Mouse (Mus musculus) midbrain, embryonic 11.5 days (tissue): ENCODE measurements at regions not wholly inside any gene's neighbourhood (a gene's known extent, or its start where the extent isn't known, plus 50 kb on each side); places are given as distances from the start of the nearest gene placed in this dataset.
"Not testable (repeated sequence)": the region's sequence is repeated elsewhere in the genome, so short reads cannot be mapped to it uniquely, and the experiment has no call there.

Experiments
- ATAC-seq: fragments of 200-750 bp; cut with Nextera tagmentation; 2 replicates; pipeline ENCODE4 v1.8.0; 2017; ENCODE audit warnings: moderate TSS enrichment, moderate library complexity; ENCODE audit not compliant: low FRiP score
- DNase-seq: peaks from one replicate; pipeline ENCODE4 v3.0.0; 2015; ENCODE audit warnings: low spot score; ENCODE audit errors: missing footprints
- H3K27ac ChIP-seq: fragments of 300-500 bp; sonication (generic); 2 replicates; pipeline ENCODE4 v1.5.1; 2014; ENCODE audit warnings: low read depth, low read length
- H3K27me3 ChIP-seq: fragments of 300-500 bp; sonication (generic); 2 replicates; pipeline ENCODE4 v1.6.1; 2014; ENCODE audit warnings: mild to moderate bottlenecking, low read length, moderate library complexity, mixed read lengths; ENCODE audit not compliant: control insufficient read depth, insufficient read depth
- H3K36me3 ChIP-seq: fragments of 300-500 bp; sonication (generic); 2 replicates; pipeline ENCODE4 v1.6.1; 2014; ENCODE audit warnings: mild to moderate bottlenecking, low read length, moderate library complexity, mixed read lengths; ENCODE audit not compliant: control insufficient read depth, insufficient read depth
- H3K4me1 ChIP-seq: fragments of 300-500 bp; sonication (generic); 2 replicates; pipeline ENCODE4 v1.6.1; 2014; ENCODE audit warnings: low read length; ENCODE audit not compliant: control insufficient read depth, insufficient read depth
- H3K4me2 ChIP-seq: fragments of 300-500 bp; sonication (generic); 2 replicates; pipeline ENCODE4 v1.6.1; 2014; ENCODE audit warnings: mild to moderate bottlenecking, moderate library complexity
- H3K4me3 ChIP-seq: fragments of 300-500 bp; sonication (generic); 2 replicates; pipeline ENCODE4 v1.5.1; 2014; ENCODE audit warnings: low read depth, low read length
- H3K9ac ChIP-seq: fragments of 300-500 bp; sonication (generic); 2 replicates; pipeline ENCODE4 v1.6.1; 2014; ENCODE audit warnings: low read length
- H3K9me3 ChIP-seq: fragments of 300-500 bp; sonication (generic); 2 replicates; pipeline ENCODE4 v1.6.1; 2016; ENCODE audit warnings: low read length; ENCODE audit not compliant: control insufficient read depth
- WGBS: fragments of 180-500 bp; shearing (Covaris S2); extraction: QIAGEN DNeasy Blood & Tissue Kit; methylation state at CpG from one replicate; pipeline ENCODE4 v1.1.7; 2014; 5-methylcytosine and 5-hydroxymethylcytosine counted together

GRCm38 (mm10) chr8:71081291-71081690 lies 175.6 kb downstream of the Map1s start:
- not testable (repeated sequence) for H3K27me3 ChIP-seq, H3K4me1 ChIP-seq, H3K9me3 ChIP-seq, H3K27ac ChIP-seq, H3K4me3 ChIP-seq, H3K36me3 ChIP-seq, H3K9ac ChIP-seq, DNase-seq, H3K4me2 ChIP-seq, ATAC-seq
- WGBS: 4% methylated on average over 1 of the region's 1 CpGs

DNA sequence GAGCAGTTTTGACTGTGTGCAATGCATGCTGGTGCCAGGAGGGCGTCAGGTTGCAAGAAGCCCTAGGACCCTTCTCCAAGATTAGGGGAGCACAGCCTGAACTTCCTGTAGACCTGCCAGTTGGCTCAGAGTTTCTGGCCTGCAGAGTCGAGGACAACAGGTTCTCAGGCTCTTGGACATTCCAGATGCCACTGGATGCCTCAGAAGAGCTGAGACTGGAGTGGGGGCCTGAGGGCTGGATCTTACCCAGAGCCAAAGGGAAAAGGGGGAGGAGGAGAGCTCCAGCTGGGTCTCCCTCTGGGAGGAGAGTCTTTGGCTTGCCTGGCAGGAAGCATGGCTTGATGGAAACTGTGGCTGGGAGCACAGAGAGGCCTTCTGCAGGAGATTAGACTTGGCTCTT lies 145.4 kb upstream of the Myo9b start:
- H3K4me3 ChIP-seq, H3K4me2 ChIP-seq, H3K9me3 ChIP-seq, DNase-seq, H3K27me3 ChIP-seq, H3K36me3 ChIP-seq, ATAC-seq, H3K27ac ChIP-seq, H3K4me1 ChIP-seq, H3K9ac ChIP-seq: not testable (repeated sequence)
- WGBS: 44% methylated on average over 2 of the region's 2 CpGs

- Histone ChIP-seq H3K36me3 (no peaks in the 10 kb centered on the region), H3K9me3 (no peaks in the 10 kb centered on the region), H3K27me3 (no peaks in the 10 kb centered on the region), H3K4me1 (no peaks in the 10 kb centered on the region), H3K27ac (no peak overlapping the region), H3K4me2 (no peak overlapping the region), H3K4me3 (no peak overlapping the region), H3K9ac (no peak overlapping the region)
- no peak for DNase-seq
- ATAC-seq: peak; percentile 73
- WGBS: 61% methylated on average over 4 of the region's 4 CpGs
Observed at GRCm38 (mm10) chr8:71130411-71131261, 141.9 kb upstream of the Myo9b start.

DNA sequence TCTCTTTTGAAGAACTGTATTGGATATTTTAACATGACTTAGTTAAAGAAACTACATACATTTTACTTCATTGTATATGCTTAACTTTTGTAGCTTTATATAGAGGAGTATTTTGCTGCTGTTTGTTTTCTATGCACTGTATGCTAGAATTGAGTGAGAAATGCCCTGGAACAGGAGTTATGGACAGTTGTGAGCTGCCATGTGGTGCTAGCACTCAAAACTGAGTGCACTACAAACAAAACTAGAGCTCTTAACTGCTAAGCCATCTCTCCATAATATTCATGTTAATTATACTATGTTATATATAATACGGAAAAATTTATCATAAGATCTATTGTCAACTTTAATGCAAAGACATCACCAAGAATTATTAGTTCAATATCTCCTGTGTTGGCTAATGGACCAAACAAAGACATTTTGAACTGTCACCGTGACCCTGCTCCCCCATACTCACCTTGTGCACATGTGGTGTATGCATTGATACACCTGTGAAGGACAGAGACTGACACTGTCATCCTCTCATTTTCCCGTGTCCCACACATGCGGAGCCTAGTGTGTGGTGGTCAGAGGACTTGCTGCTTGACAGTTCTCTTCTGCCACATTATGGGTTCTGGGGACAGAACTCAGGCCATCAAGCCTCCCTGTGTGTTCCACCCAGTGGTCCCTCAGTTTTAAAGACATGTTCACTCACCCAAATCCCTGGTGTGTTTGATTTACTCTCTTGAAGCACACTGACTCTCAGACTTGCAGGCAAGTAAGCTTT lies 141.0 kb upstream of the Myo9b start:
- Histone ChIP-seq H3K4me3 (no peak overlapping the region), H3K9me3 (no peaks in the 10 kb centered on the region), H3K4me1 (no peaks in the 10 kb centered on the region), H3K9ac (no peak overlapping the region), H3K4me2 (no peak overlapping the region), H3K27ac (no peak overlapping the region), H3K36me3 (no peaks in the 10 kb centered on the region), H3K27me3 (no peaks in the 10 kb centered on the region)
- DNase-seq: no peak
- 91% methylated on average over 4 of the region's 4 CpGs for WGBS
- peak; percentile 50 for ATAC-seq

- not testable (repeated sequence) for H3K9ac ChIP-seq, H3K27me3 ChIP-seq, H3K27ac ChIP-seq, H3K4me1 ChIP-seq, DNase-seq, ATAC-seq, H3K4me3 ChIP-seq, H3K4me2 ChIP-seq, H3K36me3 ChIP-seq, H3K9me3 ChIP-seq
- WGBS: 70% methylated on average over 1 of the region's 1 CpGs
Observed at GRCm38 (mm10) chr8:71132898-71133297, 139.6 kb upstream of the Myo9b start.

- H3K36me3 ChIP-seq, H3K4me1 ChIP-seq, ATAC-seq, H3K4me2 ChIP-seq, H3K27ac ChIP-seq, H3K9me3 ChIP-seq, H3K9ac ChIP-seq, H3K27me3 ChIP-seq, DNase-seq, H3K4me3 ChIP-seq: not testable (repeated sequence)
- WGBS: 100% methylated on average over 1 of the region's 3 CpGs
Observed at GRCm38 (mm10) chr8:71137131-71137530, 135.4 kb upstream of the Myo9b start.

GRCm38 (mm10) chr8:71142373-71142973 lies 130.0 kb upstream of the Myo9b start:
- not testable (repeated sequence) for H3K27me3 ChIP-seq, DNase-seq, H3K4me1 ChIP-seq, H3K4me2 ChIP-seq, H3K36me3 ChIP-seq, H3K9me3 ChIP-seq, H3K9ac ChIP-seq, H3K27ac ChIP-seq, H3K4me3 ChIP-seq
- peak; percentile 33; the same call in 1 of the 2 replicates for ATAC-seq
- WGBS: 68% methylated on average over 3 of the region's 3 CpGs

DNA sequence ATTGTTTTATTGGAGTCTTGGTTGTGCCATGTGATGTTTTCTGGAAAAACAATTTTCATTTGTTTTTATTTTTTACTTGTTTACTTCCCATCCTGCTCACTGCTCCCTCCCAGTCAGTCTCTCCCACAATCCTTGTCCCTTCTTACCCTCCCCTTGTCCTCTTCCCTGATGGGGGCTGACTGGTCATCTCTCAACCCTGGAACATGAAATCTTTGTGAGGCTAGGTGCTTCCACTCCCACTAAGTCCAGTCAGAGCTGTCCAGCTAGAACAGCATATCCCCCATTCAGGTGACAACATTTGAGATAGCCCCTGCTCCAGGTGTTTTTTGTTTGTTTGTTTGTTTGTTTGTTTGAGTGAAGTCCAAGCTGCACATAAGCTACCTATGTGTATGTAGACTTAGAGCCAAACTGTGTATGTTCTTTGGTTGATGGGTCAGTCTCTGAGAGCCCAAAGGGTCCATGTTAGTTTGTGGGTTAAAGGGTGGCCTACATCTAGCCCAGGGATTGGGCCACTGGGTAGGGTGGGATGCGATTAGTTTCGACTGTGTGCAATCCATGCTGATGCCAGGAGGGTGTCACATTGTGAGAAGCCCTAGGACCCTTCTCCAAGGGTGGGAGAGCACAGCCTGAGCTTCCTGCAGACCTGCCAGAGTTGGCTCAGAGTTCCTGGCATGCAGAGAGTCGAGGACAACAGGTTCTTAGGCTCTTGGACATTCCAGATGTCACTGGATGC lies 100.9 kb upstream of the Myo9b start:
- H3K4me3 ChIP-seq, H3K27ac ChIP-seq, DNase-seq, H3K4me2 ChIP-seq, H3K9ac ChIP-seq, H3K27me3 ChIP-seq, H3K36me3 ChIP-seq, H3K4me1 ChIP-seq, H3K9me3 ChIP-seq: not testable (repeated sequence)
- WGBS: 51% methylated on average over 3 of the region's 3 CpGs
- peak; percentile 42; the same call in 1 of the 2 replicates for ATAC-seq
